Mouse (Mus musculus) lung, postnatal 0 days (tissue): ENCODE data around the gene Amdhd1.

Experiments
- CTCF ChIP-seq: IDR thresholded peaks from 2 replicates; pipeline ENCODE4 v1.5.1; 2016; ENCODE audit warnings: antibody characterized with exemption, mild to moderate bottlenecking
- EP300 ChIP-seq: IDR thresholded peaks from 2 replicates; pipeline ENCODE4 v1.6.1; 2016; ENCODE audit warnings: antibody characterized with exemption, mild to moderate bottlenecking, control low read depth

DNA sequence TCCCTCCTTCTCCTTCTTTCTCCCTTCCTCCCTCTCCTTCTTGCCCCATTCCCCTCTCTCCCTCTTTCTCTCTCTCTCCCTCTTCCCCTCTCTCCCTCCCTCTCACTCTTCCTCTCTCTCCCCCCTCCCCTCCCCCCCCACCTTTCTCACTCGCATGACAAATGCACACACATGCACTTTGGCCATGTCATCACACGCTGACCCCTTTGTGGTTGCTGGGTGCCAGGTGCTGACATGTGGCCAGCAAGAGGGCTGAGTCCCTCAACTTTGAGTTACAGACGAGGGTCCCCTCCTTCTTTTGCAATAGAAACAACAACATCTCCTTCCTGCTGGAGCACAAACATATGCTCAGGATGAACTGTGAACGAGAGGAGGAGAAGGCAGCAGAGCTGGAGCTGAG, 35.1 kb upstream of the Amdhd1 start:
- TF ChIP-seq CTCF: no peak
- TF ChIP-seq EP300: no peak
